Mouse (Mus musculus): ENCODE results near the gene Tmem248. TPM values are rescaled to one million over a fixed set of nuclear protein-coding genes. Genes with fewer than 3 reads are reported as not detected.

The Tmem248 gene
- polyA plus RNA-seq, 1 experiment from 2014 or later: 22.3 TPM

GRCm38 (mm10) chr5:130288106-130288505 lies 71.2 kb downstream of the Tmem248 start:
- Histone ChIP-seq H3K27ac (ENCODE audit: low read length) (no peak overlapping the region), H3K27me3 (replicated peaks; ENCODE audit: control insufficient read depth, insufficient read depth, low read length) (no peaks in the 10 kb centered on the region), H3K4me3 (replicated peaks; ENCODE audit: low read length) (no peak overlapping the region), H3K9me3 (ENCODE audit: control insufficient read depth, low read length) (peaks cover 4% of the 10 kb centered on the region; the same call in 1 of the 2 replicates), H3K4me1 (replicated peaks; ENCODE audit: control insufficient read depth, insufficient read depth, low read length) (peaks cover 5% of the 10 kb centered on the region), H3K36me3 (ENCODE audit: control insufficient read depth, insufficient read depth) (peaks cover 13% of the 10 kb centered on the region), H3K9ac (replicated peaks; ENCODE audit: low read depth, low read length) (no peak overlapping the region), H3K4me2 (ENCODE audit: low read length) (no peak overlapping the region)
- no peak for ATAC-seq
- WGBS: 90% methylated on average over 7 of the region's 7 CpGs

- 96% methylated on average over 6 of the region's 6 CpGs for WGBS
- no peak overlapping the region for H3K9ac ChIP-seq (replicated peaks; ENCODE audit: low read depth, low read length)
- ATAC-seq: no peak
Observed at GRCm38 (mm10) chr5:130290242-130290641, 73.4 kb downstream of the Tmem248 start.

GRCm38 (mm10) chr5:130290775-130291174 lies 73.9 kb downstream of the Tmem248 start:
- ATAC-seq: no peak
- Histone ChIP-seq H3K4me3 (replicated peaks; ENCODE audit: low read length) (no peak overlapping the region), H3K9me3 (ENCODE audit: control insufficient read depth, low read length) (no peaks in the 10 kb centered on the region), H3K4me1 (replicated peaks; ENCODE audit: control insufficient read depth, insufficient read depth, low read length) (peaks cover 21% of the 10 kb centered on the region), H3K36me3 (ENCODE audit: control insufficient read depth, insufficient read depth) (0 out of 2 replicates have a peak, but pooled peaks cover 3% of the 10 kb centered on the region), H3K9ac (replicated peaks; ENCODE audit: low read depth, low read length) (no peak overlapping the region), H3K27me3 (replicated peaks; ENCODE audit: control insufficient read depth, insufficient read depth, low read length) (no peaks in the 10 kb centered on the region), H3K4me2 (ENCODE audit: low read length) (no peak overlapping the region), H3K27ac (ENCODE audit: low read length) (peak overlapping the region; percentile 78)
- 78% methylated on average over 12 of the region's 12 CpGs for WGBS

More at GRCm38 (mm10) chr5:130290242-130290641, 73.4 kb downstream of the Tmem248 start:
- H3K4me3 ChIP-seq (replicated peaks; ENCODE audit: low read length): no peak overlapping the region
- no peak overlapping the region for H3K27ac ChIP-seq (ENCODE audit: low read length)
- H3K9me3 ChIP-seq (ENCODE audit: control insufficient read depth, low read length): no peaks in the 10 kb centered on the region
- H3K4me1 ChIP-seq (replicated peaks; ENCODE audit: control insufficient read depth, insufficient read depth, low read length): peaks cover 20% of the 10 kb centered on the region
- H3K36me3 ChIP-seq (ENCODE audit: control insufficient read depth, insufficient read depth): 0 out of 2 replicates have a peak, but pooled peaks cover 3% of the 10 kb centered on the region
- H3K27me3 ChIP-seq (replicated peaks; ENCODE audit: control insufficient read depth, insufficient read depth, low read length): no peaks in the 10 kb centered on the region
- no peak overlapping the region for H3K4me2 ChIP-seq (ENCODE audit: low read length)

GRCm38 (mm10) chr5:130292976-130293375 lies 76.1 kb downstream of the Tmem248 start:
- H3K27me3 ChIP-seq (replicated peaks; ENCODE audit: control insufficient read depth, insufficient read depth, low read length): no peaks in the 10 kb centered on the region
- H3K4me3 ChIP-seq (replicated peaks; ENCODE audit: low read length): no peak overlapping the region
- 82% methylated on average over 4 of the region's 4 CpGs for whole genome bisulfite sequencing
- H3K9me3 ChIP-seq (ENCODE audit: control insufficient read depth, low read length): no peaks in the 10 kb centered on the region
- H3K4me2 ChIP-seq (ENCODE audit: low read length): no peak overlapping the region
- ATAC-seq: no peak
- peaks cover 21% of the 10 kb centered on the region for H3K4me1 ChIP-seq (replicated peaks; ENCODE audit: control insufficient read depth, insufficient read depth, low read length)
- H3K36me3 ChIP-seq (ENCODE audit: control insufficient read depth, insufficient read depth): peaks cover 7% of the 10 kb centered on the region; the same call in 1 of the 2 replicates
- H3K9ac ChIP-seq (replicated peaks; ENCODE audit: low read depth, low read length): no peak overlapping the region
- peak overlapping the region; percentile 12; the same call in 1 of the 2 replicates for H3K27ac ChIP-seq (ENCODE audit: low read length)

Other genes starting within 250 kb of the Tmem248 start
- 14.4 and 17.4 TPM in 2 replicates for gene Gusb, start 214.0 kb upstream of the Tmem248 start, polyA plus RNA-seq (2015; fragmentation: Nextera tagmentation; extraction: Ambion mirVana)
- 26.5 and 32.5 TPM in 2 replicates for gene Asl, start 187.8 kb upstream of the Tmem248 start, polyA plus RNA-seq (2015; fragmentation: Nextera tagmentation; extraction: Ambion mirVana)
- 73.7 and 81.4 TPM in 2 replicates for gene Crcp, start 187.8 kb upstream of the Tmem248 start, polyA plus RNA-seq (2015; fragmentation: Nextera tagmentation; extraction: Ambion mirVana)
- gene Tpst1, start 143.8 kb upstream of the Tmem248 start, polyA plus RNA-seq (2015; fragmentation: Nextera tagmentation; extraction: Ambion mirVana): 59.5 and 66.1 TPM in 2 replicates
- 14.3 and 14.9 TPM in 2 replicates for gene Kctd7, start 72.2 kb upstream of the Tmem248 start, polyA plus RNA-seq (2015; fragmentation: Nextera tagmentation; extraction: Ambion mirVana)
- gene Rabgef1, start 45.3 kb upstream of the Tmem248 start, polyA plus RNA-seq (2015; fragmentation: Nextera tagmentation; extraction: Ambion mirVana): 44.7 and 47.0 TPM in 2 replicates
- 60.3 TPM in 2 replicates for gene Sbds, start 38.4 kb downstream of the Tmem248 start, polyA plus RNA-seq (2015; fragmentation: Nextera tagmentation; extraction: Ambion mirVana)
- 25.4 and 29.6 TPM in 2 replicates for gene Tyw1, start 38.5 kb downstream of the Tmem248 start, polyA plus RNA-seq (2015; fragmentation: Nextera tagmentation; extraction: Ambion mirVana)
- 21.2 and 24.4 TPM in 2 replicates for gene Caln1, start 152.4 kb downstream of the Tmem248 start, polyA plus RNA-seq (2015; fragmentation: Nextera tagmentation; extraction: Ambion mirVana)
- gene A330070K13Rik, start 167.6 kb downstream of the Tmem248 start, polyA plus RNA-seq (2015; fragmentation: Nextera tagmentation; extraction: Ambion mirVana): not detected in 2 replicates

All from forebrain, embryonic 16.5 days (tissue).